Mouse (Mus musculus) forebrain, postnatal 0 days (tissue): ENCODE results near the gene Prr5l. TPM values are rescaled to one million over a fixed set of nuclear protein-coding genes. Genes with fewer than 3 reads are reported as not detected.
A peak's percentile ranks its signal among the peaks of the same experiment; 100 is the strongest.

ENCODE experiments used
- ATAC-seq: fragments of 200-750 bp; cut with Nextera tagmentation; 2 replicates; pipeline ENCODE4 v1.8.0; 2017; ENCODE audit warnings: mild to moderate bottlenecking, moderate library complexity
- DNase-seq: peaks from one replicate; pipeline ENCODE4 v3.0.0-alpha.2; 2015
- H3K27ac ChIP-seq: fragments of 300-500 bp; sonication (generic); 2 replicates; pipeline ENCODE4 v1.5.1; 2014; ENCODE audit warnings: low read depth, mild to moderate bottlenecking, antibody characterized with exemption, low read length, moderate library complexity, mixed read lengths
- H3K27me3 ChIP-seq: fragments of 300-500 bp; sonication (generic); 2 replicates; pipeline ENCODE4 v1.6.1; 2014; ENCODE audit warnings: mild to moderate bottlenecking, low read length, mixed read lengths; ENCODE audit not compliant: insufficient read depth
- H3K36me3 ChIP-seq: fragments of 300-500 bp; sonication (generic); 2 replicates; pipeline ENCODE4 v1.6.1; 2014; ENCODE audit warnings: mild to moderate bottlenecking, moderate library complexity; ENCODE audit not compliant: insufficient read depth
- H3K4me1 ChIP-seq: fragments of 300-500 bp; sonication (generic); 2 replicates; pipeline ENCODE4 v1.6.1; 2014; ENCODE audit warnings: antibody characterized with exemption; ENCODE audit not compliant: insufficient read depth
- H3K4me2 ChIP-seq: fragments of 300-500 bp; sonication (generic); 2 replicates; pipeline ENCODE4 v1.6.1; 2014; ENCODE audit warnings: low read depth, mild to moderate bottlenecking, moderate library complexity
- H3K4me3 ChIP-seq: fragments of 300-500 bp; sonication (generic); 2 replicates; pipeline ENCODE4 v1.5.1; 2014; ENCODE audit warnings: low read depth, low read length, mixed read lengths
- H3K9ac ChIP-seq: fragments of 300-500 bp; sonication (generic); 2 replicates; pipeline ENCODE4 v1.6.1; 2014; ENCODE audit warnings: mild to moderate bottlenecking
- H3K9me3 ChIP-seq: fragments of 300-500 bp; sonication (generic); 2 replicates; pipeline ENCODE4 v1.6.1; 2016; ENCODE audit warnings: low read length
- CTCF ChIP-seq: sonication (generic); IDR thresholded peaks from 2 replicates; pipeline ENCODE4 v1.5.1; 2016; ENCODE audit warnings: antibody characterized with exemption, control low read depth, low read depth
- WGBS: fragments of 180-500 bp; shearing (Covaris S2); extraction: QIAGEN DNeasy Blood & Tissue Kit; methylation state at CpG from one replicate; pipeline ENCODE4 v1.1.7; 2014; 5-methylcytosine and 5-hydroxymethylcytosine counted together
- polyA plus RNA-seq: library from polyadenylated mRNA; unstranded; fragments of >200 nt; fragmentation: Nextera tagmentation; extraction: Ambion mirVana; gene quantifications from 2 replicates; pipeline ENCODE4 v1.2.1, GENCODE M21; 2015
- total RNA-seq: library from RNA; depleted of rRNA; stranded (reverse); fragments of >200 nt; gene quantifications from 2 replicates; pipeline ENCODE4 v1.2.3, GENCODE M21; 2014

Gene Prr5l
- total and polyA plus RNA-seq, 2 experiments from 2014 or later: 4.2 to 5.6 TPM

- H3K4me3 ChIP-seq: no peak overlapping the region
- no peaks in the 10 kb centered on the region for H3K4me1 ChIP-seq
- DNase-seq (no peak), ATAC-seq (no peak)
- no peaks in the 10 kb centered on the region for H3K9me3 ChIP-seq
- 84% methylated on average over 8 of the region's 8 CpGs for WGBS
- H3K9ac ChIP-seq: no peak overlapping the region
- no peak for TF ChIP-seq CTCF
- H3K36me3 ChIP-seq: no peaks in the 10 kb centered on the region
- H3K27ac ChIP-seq: no peak overlapping the region
- H3K27me3 ChIP-seq: no peaks in the 10 kb centered on the region
- no peak overlapping the region for H3K4me2 ChIP-seq
These were observed 141.2 kb downstream of the Prr5l start for GRCm38 (mm10) chr2:101741653-101742052.

- Histone ChIP-seq H3K4me1 (no peaks in the 10 kb centered on the region), H3K27ac (no peak overlapping the region), H3K4me3 (no peak overlapping the region), H3K27me3 (no peaks in the 10 kb centered on the region), H3K36me3 (no peaks in the 10 kb centered on the region), H3K4me2 (no peak overlapping the region), H3K9me3 (no peaks in the 10 kb centered on the region), H3K9ac (no peak overlapping the region)
- no peak for TF ChIP-seq CTCF
- DNase-seq: no peak
- WGBS: 87% methylated on average over 5 of the region's 5 CpGs
- no peak for ATAC-seq
These were observed 142.9 kb downstream of the Prr5l start for GRCm38 (mm10) chr2:101739914-101740313.

- no peak overlapping the region for H3K4me3 ChIP-seq
- H3K36me3 ChIP-seq: no peaks in the 10 kb centered on the region
- no peak overlapping the region for H3K4me2 ChIP-seq
- WGBS: 83% methylated on average over 3 of the region's 3 CpGs
- no peak for TF ChIP-seq CTCF
- ATAC-seq (no peak), DNase-seq (no peak)
- H3K27ac ChIP-seq: no peak overlapping the region
- H3K4me1 ChIP-seq: no peaks in the 10 kb centered on the region
- H3K9ac ChIP-seq: no peak overlapping the region
- no peaks in the 10 kb centered on the region for H3K27me3 ChIP-seq
- H3K9me3 ChIP-seq: no peaks in the 10 kb centered on the region
These were observed 149.3 kb downstream of the Prr5l start for GRCm38 (mm10) chr2:101733564-101733963.

- H3K4me1 ChIP-seq: no peaks in the 10 kb centered on the region
- no peak overlapping the region for H3K4me3 ChIP-seq
- H3K27ac ChIP-seq: no peak overlapping the region
- H3K27me3 ChIP-seq: no peaks in the 10 kb centered on the region
- H3K36me3 ChIP-seq: no peaks in the 10 kb centered on the region
- no peak overlapping the region for H3K9ac ChIP-seq
- no peak for ATAC-seq
- H3K9me3 ChIP-seq: no peaks in the 10 kb centered on the region
- no peak for DNase-seq
- no peak for TF ChIP-seq CTCF
- H3K4me2 ChIP-seq: no peak overlapping the region
- 97% methylated on average over 10 of the region's 10 CpGs for WGBS
These were observed 150.0 kb downstream of the Prr5l start for GRCm38 (mm10) chr2:101732777-101733210.

- Histone ChIP-seq H3K9ac (no peak overlapping the region), H3K4me2 (no peak overlapping the region), H3K4me3 (no peak overlapping the region), H3K9me3 (no peaks in the 10 kb centered on the region), H3K27ac (no peak overlapping the region), H3K36me3 (no peaks in the 10 kb centered on the region), H3K4me1 (no peaks in the 10 kb centered on the region), H3K27me3 (no peaks in the 10 kb centered on the region)
- ATAC-seq (no peak), DNase-seq (no peak)
- no peak for TF ChIP-seq CTCF
These were observed 151.9 kb downstream of the Prr5l start for GRCm38 (mm10) chr2:101730972-101731371.

GRCm38 (mm10) chr2:101729472-101729871, 153.4 kb downstream of the Prr5l start:
- no peaks in the 10 kb centered on the region for H3K4me1 ChIP-seq
- no peak overlapping the region for H3K4me3 ChIP-seq
- DNase-seq (no peak), ATAC-seq (no peak)
- WGBS: 76% methylated on average over 1 of the region's 1 CpGs
- no peaks in the 10 kb centered on the region for H3K9me3 ChIP-seq
- no peak overlapping the region for H3K27ac ChIP-seq
- no peaks in the 10 kb centered on the region for H3K27me3 ChIP-seq
- no peak overlapping the region for H3K9ac ChIP-seq
- no peaks in the 10 kb centered on the region for H3K36me3 ChIP-seq
- no peak overlapping the region for H3K4me2 ChIP-seq
- TF ChIP-seq CTCF: no peak

GRCm38 (mm10) chr2:101727787-101728186, 155.0 kb downstream of the Prr5l start:
- no peaks in the 10 kb centered on the region for H3K27me3 ChIP-seq
- H3K27ac ChIP-seq: no peak overlapping the region
- no peak overlapping the region for H3K4me3 ChIP-seq
- peak; percentile 38; the same call in 1 of the 2 replicates for ATAC-seq
- no peak for DNase-seq
- no peak for TF ChIP-seq CTCF
- H3K36me3 ChIP-seq: no peaks in the 10 kb centered on the region
- H3K4me1 ChIP-seq: no peaks in the 10 kb centered on the region; the same call in 1 of the 2 replicates
- H3K4me2 ChIP-seq: no peak overlapping the region
- no peak overlapping the region for H3K9ac ChIP-seq
- no peaks in the 10 kb centered on the region for H3K9me3 ChIP-seq
